Mouse (Mus musculus) urinary bladder, postnatal 36 days (tissue): ENCODE measurements around the gene Ostc.

Experiments
- DNase-seq, 2 experiments: peaks; one replicate each; pipeline ENCODE4 v3.0.0; 2022; ENCODE audit warnings: low spot score in 2 of 2, mixed read lengths in 1 of 2

Gene Ostc

GRCm38 (mm10) chr3:130710103-130710502, 859 bp upstream of the Ostc start:
- no peak for DNase-seq

- no peak for DNase-seq
Measured at GRCm38 (mm10) chr3:130708529-130708928, 715 bp downstream of the Ostc start.

- DNase-seq = no peak
Measured at GRCm38 (mm10) chr3:130702289-130702688, 7.0 kb downstream of the Ostc start.

GRCm38 (mm10) chr3:130697622-130698021, 11.6 kb downstream of the Ostc start:
- DNase-seq = no peak

- no peak for DNase-seq
Measured at GRCm38 (mm10) chr3:130694705-130695104, 14.5 kb downstream of the Ostc start.

GRCm38 (mm10) chr3:130694041-130694593, 15.1 kb downstream of the Ostc start:
- no peak for DNase-seq

- DNase-seq = no peak
Measured at GRCm38 (mm10) chr3:130691596-130692170, 17.6 kb downstream of the Ostc start.

- peak in 1 of 2 experiments; percentile 35 for DNase-seq
Measured at GRCm38 (mm10) chr3:130690834-130691595, 18.2 kb downstream of the Ostc start.

GRCm38 (mm10) chr3:130689630-130690029, 19.6 kb downstream of the Ostc start:
- DNase-seq = peak; percentile 39 to 69

GRCm38 (mm10) chr3:130687051-130687450, 22.2 kb downstream of the Ostc start:
- no peak for DNase-seq

- no peak for DNase-seq
Measured at GRCm38 (mm10) chr3:130685014-130685366, 24.3 kb downstream of the Ostc start.

- DNase-seq = no peak
Measured at GRCm38 (mm10) chr3:130684276-130685013, 24.8 kb downstream of the Ostc start.

GRCm38 (mm10) chr3:130683836-130684235, 25.4 kb downstream of the Ostc start:
- DNase-seq = no peak

GRCm38 (mm10) chr3:130682183-130682582, 27.1 kb downstream of the Ostc start:
- no peak for DNase-seq

GRCm38 (mm10) chr3:130681226-130681625, 28.0 kb downstream of the Ostc start:
- no peak for DNase-seq

- no peak for DNase-seq
Measured at GRCm38 (mm10) chr3:130677671-130678460, 31.4 kb downstream of the Ostc start.

GRCm38 (mm10) chr3:130671291-130671690, 38.0 kb downstream of the Ostc start:
- DNase-seq = no peak

GRCm38 (mm10) chr3:130662496-130662895, 46.7 kb downstream of the Ostc start:
- DNase-seq = no peak

GRCm38 (mm10) chr3:130660619-130661018, 48.6 kb downstream of the Ostc start:
- no peak for DNase-seq

- DNase-seq = no peak
Measured at GRCm38 (mm10) chr3:130649569-130649968, 59.7 kb downstream of the Ostc start.

GRCm38 (mm10) chr3:130646110-130646810, 63.0 kb downstream of the Ostc start:
- no peak for DNase-seq
